Mouse (Mus musculus) kidney, postnatal 0 days (tissue): ENCODE results near the gene Sell. TPM values are rescaled to one million over a fixed set of nuclear protein-coding genes. Genes with fewer than 3 reads are reported as not detected.

Source experiments
- ATAC-seq: fragments of 200-750 bp; cut with Nextera tagmentation; replicated peaks from 2 replicates; pipeline ENCODE4 v1.8.0; 2017; ENCODE audit warnings: low read depth, moderate number of reproducible peaks, moderate TSS enrichment, moderate library complexity; ENCODE audit not compliant: low FRiP score
- DNase-seq: peaks from one replicate; pipeline ENCODE4 v3.0.0-alpha.2; 2016; ENCODE audit warnings: low spot score
- H3K27ac ChIP-seq: fragments of 300-500 bp; sonication (generic); 2 replicates; pipeline ENCODE4 v1.5.1; 2014; ENCODE audit warnings: mild to moderate bottlenecking
- H3K27me3 ChIP-seq: fragments of 300-500 bp; sonication (generic); 2 replicates; pipeline ENCODE4 v1.6.1; 2014; ENCODE audit warnings: low read length, mixed read lengths; ENCODE audit not compliant: insufficient read depth
- H3K36me3 ChIP-seq: fragments of 300-500 bp; sonication (generic); 2 replicates; pipeline ENCODE4 v1.6.1; 2014; ENCODE audit warnings: low read length, mixed read lengths; ENCODE audit not compliant: insufficient read depth
- H3K4me1 ChIP-seq: fragments of 300-500 bp; sonication (generic); replicated peaks from 2 replicates; pipeline ENCODE4 v1.6.1; 2014; ENCODE audit warnings: antibody characterized with exemption, low read length, mixed read lengths; ENCODE audit not compliant: insufficient read depth
- H3K4me2 ChIP-seq: fragments of 300-500 bp; sonication (generic); 2 replicates; pipeline ENCODE4 v1.6.1; 2014; ENCODE audit warnings: mild to moderate bottlenecking, low read length, moderate library complexity, mixed read lengths
- H3K4me3 ChIP-seq: fragments of 300-500 bp; sonication (generic); replicated peaks from 2 replicates; pipeline ENCODE4 v1.5.1; 2014; ENCODE audit warnings: low read depth, low read length
- H3K9ac ChIP-seq: fragments of 300-500 bp; sonication (generic); 2 replicates; pipeline ENCODE4 v1.6.1; 2014; ENCODE audit warnings: low read depth, low read length
- H3K9me3 ChIP-seq: fragments of 300-500 bp; sonication (generic); replicated peaks from 2 replicates; pipeline ENCODE4 v1.6.1; 2016; ENCODE audit warnings: low read length, inconsistent platforms, mixed read lengths
- CTCF ChIP-seq: IDR thresholded peaks from 2 replicates; pipeline ENCODE4 v1.5.1; 2016; ENCODE audit warnings: antibody characterized with exemption, low read depth, mild to moderate bottlenecking, moderate library complexity
- WGBS: fragments of 180-500 bp; shearing (Covaris S2); extraction: QIAGEN DNeasy Blood & Tissue Kit; methylation state at CpG from one replicate; pipeline ENCODE4 v1.1.7; 2014; 5-methylcytosine and 5-hydroxymethylcytosine counted together
- polyA plus RNA-seq: library from polyadenylated mRNA; unstranded; fragments of >200 nt; fragmentation: Nextera tagmentation; extraction: Ambion mirVana; gene quantifications from 2 replicates; pipeline ENCODE4 v1.2.1, GENCODE M21; 2015

Gene Sell
- polyA plus RNA-seq, 1 experiment from 2014 or later: 0.45 TPM

GRCm38 (mm10) chr1:164078323-164078741 is 16.6 kb downstream of the Sell start:
- no peak overlapping the region for H3K9ac ChIP-seq
- H3K4me1 ChIP-seq: no peaks in the 10 kb centered on the region
- H3K36me3 ChIP-seq: no peaks in the 10 kb centered on the region
- ATAC-seq (no peak), DNase-seq (no peak)
- 81% methylated on average over 4 of the region's 4 CpGs for WGBS
- no peak for TF ChIP-seq CTCF
- no peaks in the 10 kb centered on the region for H3K27me3 ChIP-seq
- no peak overlapping the region for H3K27ac ChIP-seq
- no peaks in the 10 kb centered on the region for H3K9me3 ChIP-seq
- no peak overlapping the region for H3K4me2 ChIP-seq
- no peak overlapping the region for H3K4me3 ChIP-seq

GRCm38 (mm10) chr1:164079091-164079490 is 17.3 kb downstream of the Sell start:
- Histone ChIP-seq H3K9me3 (no peaks in the 10 kb centered on the region), H3K9ac (no peak overlapping the region)

GRCm38 (mm10) chr1:164083046-164083445 is 21.3 kb downstream of the Sell start:
- Histone ChIP-seq H3K9me3 (no peaks in the 10 kb centered on the region), H3K4me1 (no peaks in the 10 kb centered on the region), H3K27ac (no peak overlapping the region), H3K27me3 (no peaks in the 10 kb centered on the region), H3K4me3 (no peak overlapping the region), H3K4me2 (no peak overlapping the region), H3K36me3 (no peaks in the 10 kb centered on the region), H3K9ac (no peak overlapping the region)
- 94% methylated on average over 4 of the region's 4 CpGs for WGBS
- no peak for TF ChIP-seq CTCF
- DNase-seq (no peak), ATAC-seq (no peak)

More at GRCm38 (mm10) chr1:164079091-164079490, 17.3 kb downstream of the Sell start:
- DNase-seq: no peak
- ATAC-seq: no peak
- Histone ChIP-seq H3K27me3 (no peaks in the 10 kb centered on the region), H3K27ac (no peak overlapping the region), H3K4me1 (no peaks in the 10 kb centered on the region), H3K36me3 (no peaks in the 10 kb centered on the region), H3K4me2 (no peak overlapping the region), H3K4me3 (no peak overlapping the region)
- WGBS: 82% methylated on average over 11 of the region's 11 CpGs
- TF ChIP-seq CTCF: no peak

- no peak for TF ChIP-seq CTCF
- H3K9me3 ChIP-seq: no peaks in the 10 kb centered on the region
- H3K27me3 ChIP-seq: no peaks in the 10 kb centered on the region
- no peak overlapping the region for H3K4me2 ChIP-seq
- ATAC-seq (no peak), DNase-seq (no peak)
- H3K9ac ChIP-seq: no peak overlapping the region
- H3K4me3 ChIP-seq: no peak overlapping the region
- no peak overlapping the region for H3K27ac ChIP-seq
- 94% methylated on average over 3 of the region's 3 CpGs for WGBS
- H3K4me1 ChIP-seq: no peaks in the 10 kb centered on the region
- no peaks in the 10 kb centered on the region for H3K36me3 ChIP-seq
These were observed 25.0 kb downstream of the Sell start for GRCm38 (mm10) chr1:164086797-164087196.

- WGBS: 90% methylated on average over 5 of the region's 5 CpGs
- ATAC-seq (no peak), DNase-seq (no peak)
- H3K4me1 ChIP-seq: no peaks in the 10 kb centered on the region
- no peak overlapping the region for H3K9ac ChIP-seq
- H3K4me3 ChIP-seq: no peak overlapping the region
- no peaks in the 10 kb centered on the region for H3K27me3 ChIP-seq
- H3K9me3 ChIP-seq: no peaks in the 10 kb centered on the region
- no peak overlapping the region for H3K27ac ChIP-seq
- H3K36me3 ChIP-seq: no peaks in the 10 kb centered on the region
- TF ChIP-seq CTCF: no peak
- no peak overlapping the region for H3K4me2 ChIP-seq
These were observed 26.1 kb downstream of the Sell start for GRCm38 (mm10) chr1:164087872-164088271.

- no peak for ATAC-seq
- Histone ChIP-seq H3K27ac (no peak overlapping the region), H3K27me3 (no peaks in the 10 kb centered on the region), H3K9me3 (no peaks in the 10 kb centered on the region), H3K9ac (no peak overlapping the region), H3K4me1 (no peaks in the 10 kb centered on the region), H3K4me2 (no peak overlapping the region), H3K4me3 (no peak overlapping the region), H3K36me3 (no peaks in the 10 kb centered on the region)
- 16% methylated on average over 6 of the region's 6 CpGs for WGBS
- peak; percentile 49 for DNase-seq
- TF ChIP-seq CTCF: no peak
These were observed 35.0 kb downstream of the Sell start for GRCm38 (mm10) chr1:164096780-164097179.

GRCm38 (mm10) chr1:164097911-164098310 is 36.1 kb downstream of the Sell start:
- Histone ChIP-seq H3K9me3 (no peaks in the 10 kb centered on the region), H3K36me3 (no peaks in the 10 kb centered on the region), H3K27me3 (no peaks in the 10 kb centered on the region), H3K27ac (no peak overlapping the region), H3K4me2 (no peak overlapping the region), H3K9ac (no peak overlapping the region), H3K4me3 (no peak overlapping the region), H3K4me1 (no peaks in the 10 kb centered on the region)
- 77% methylated on average over 2 of the region's 2 CpGs for WGBS
- DNase-seq: no peak
- no peak for TF ChIP-seq CTCF
- ATAC-seq: no peak
